Mouse (Mus musculus): ENCODE measurements around the gene Cdc20b.
A peak's percentile ranks its signal among the peaks of the same experiment; 100 is the strongest.

The Cdc20b gene

DNA sequence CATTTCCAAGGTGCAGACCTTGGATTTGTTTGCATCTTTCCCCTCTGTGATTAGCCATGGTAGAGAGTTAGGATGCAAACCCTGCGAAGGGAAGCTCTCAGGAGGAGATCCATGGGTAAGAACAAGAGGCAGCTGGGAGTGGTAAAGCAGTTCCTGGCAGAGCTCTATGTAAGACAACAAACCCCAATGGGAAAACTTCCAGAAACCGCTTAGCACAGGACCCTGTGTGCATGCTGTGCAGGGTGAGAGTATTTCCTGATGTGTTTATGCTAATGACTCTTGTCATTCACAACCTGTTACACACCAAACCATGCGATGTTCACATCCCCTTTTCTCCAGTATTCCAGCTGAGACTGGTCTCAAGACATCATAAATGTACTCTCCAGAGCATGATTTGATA lies 62.1 kb downstream of the Cdc20b start:
- DNase-seq (ENCODE audit: low read depth, low spot score) = no peak

DNA sequence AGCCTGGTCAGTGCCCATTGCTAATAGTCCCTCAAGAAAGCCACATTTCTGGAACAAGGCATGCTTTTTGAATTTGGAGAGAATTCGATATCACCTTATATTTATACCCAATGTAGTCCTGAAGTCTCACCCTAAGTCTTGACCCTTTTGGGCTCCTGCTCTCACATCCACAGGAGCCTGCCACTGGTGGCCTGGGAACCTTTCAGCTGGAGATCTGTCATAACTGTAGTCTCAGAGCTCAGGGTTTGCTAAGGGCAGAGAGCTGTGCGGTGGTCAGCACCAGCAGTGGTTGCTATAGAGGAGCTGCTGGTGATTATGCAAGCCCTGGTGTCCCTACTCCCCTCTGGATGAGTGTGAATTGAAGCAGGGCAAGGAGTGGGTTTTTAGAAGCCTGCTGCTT lies 63.5 kb downstream of the Cdc20b start:
- DNase-seq (ENCODE audit: low read depth, low spot score) = no peak

DNA sequence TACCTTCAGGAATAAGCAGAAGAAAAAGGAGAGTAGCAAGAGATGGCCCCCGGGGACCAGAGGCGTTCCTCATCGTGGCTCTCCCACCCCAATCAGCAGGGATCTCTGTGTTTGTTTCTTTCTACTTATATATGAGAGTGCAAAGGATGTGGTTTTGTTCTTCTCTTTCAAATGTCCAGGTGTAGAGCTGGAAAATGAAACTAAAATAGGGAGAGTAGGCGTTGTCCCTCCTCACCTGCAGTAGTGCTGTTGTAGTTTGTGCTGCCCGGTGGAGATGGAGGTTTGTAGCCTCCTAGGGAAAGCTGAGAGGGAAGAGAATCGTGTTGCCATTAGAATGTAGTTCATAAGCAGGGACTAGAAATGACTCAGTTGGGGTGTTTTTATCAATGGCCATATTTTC lies 66.0 kb downstream of the Cdc20b start, which contains the start of gene Gzma:
Gene Gzma, minus strand, starts transcription at position 103 of the 400 bp plus-strand sequence.
- DNase-seq (ENCODE audit: low read depth, low spot score) = no peak

DNA sequence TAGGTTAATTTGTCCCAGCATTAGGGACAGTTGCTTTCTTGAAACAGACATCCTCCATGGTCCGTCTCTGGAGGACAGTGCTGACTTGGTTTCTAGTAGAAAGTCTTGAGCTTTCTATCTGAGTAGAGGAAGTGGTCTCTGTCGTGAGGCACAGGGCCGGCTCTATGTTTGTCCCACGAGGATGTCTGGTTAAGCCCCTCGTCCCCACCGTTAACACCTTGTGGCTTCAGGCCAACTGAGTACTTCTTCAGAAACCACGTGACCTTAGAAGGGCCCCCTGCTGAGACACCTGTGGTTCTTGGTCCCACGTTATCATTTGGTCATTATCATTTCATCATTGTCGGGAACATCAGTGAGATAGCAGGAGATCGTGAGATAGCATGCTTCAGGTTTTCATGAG lies 66.9 kb downstream of the Cdc20b start:
- DNase-seq (ENCODE audit: low read depth, low spot score) = no peak

DNA sequence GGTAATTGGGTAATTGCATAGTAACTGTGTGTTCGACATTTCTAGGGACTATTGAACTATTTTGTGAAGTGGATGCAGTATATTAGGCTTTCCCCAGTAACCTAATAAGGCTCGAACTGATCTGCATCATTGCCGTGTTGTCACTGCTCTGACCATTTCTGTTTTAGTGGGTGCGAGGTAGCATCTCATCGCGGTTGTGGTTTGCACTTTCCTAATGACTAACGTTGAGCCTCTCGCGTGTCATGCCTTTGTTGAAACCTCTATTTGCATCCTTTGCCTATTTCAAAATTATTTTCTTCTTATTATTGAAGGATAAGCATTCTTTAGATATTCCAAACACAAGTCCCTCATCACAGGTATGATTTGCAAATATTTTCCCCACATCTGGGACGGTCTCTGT lies 69.8 kb downstream of the Cdc20b start:
- no peak for DNase-seq (ENCODE audit: low read depth, low spot score)

DNA sequence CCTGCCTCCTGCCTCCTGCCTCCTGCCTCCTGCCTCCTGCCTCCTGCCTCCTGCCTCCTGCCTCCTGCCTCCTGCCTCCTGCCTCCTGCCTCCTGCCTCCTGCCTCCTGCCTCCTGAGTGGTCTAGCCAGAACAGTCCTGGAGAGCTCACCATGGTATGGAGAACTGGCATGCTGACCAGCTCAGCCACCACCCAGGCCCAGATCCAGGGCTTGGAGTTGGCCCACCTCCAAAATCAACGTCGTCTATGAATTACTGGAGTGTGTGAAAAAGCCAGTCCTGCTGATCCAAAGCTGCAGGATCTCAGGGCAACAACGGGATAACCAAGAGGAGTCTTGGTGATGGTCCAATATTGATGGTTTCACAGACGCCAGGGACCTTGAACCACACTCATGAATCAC lies 84.1 kb downstream of the Cdc20b start:
- DNase-seq (ENCODE audit: low read depth, low spot score) = no peak

DNA sequence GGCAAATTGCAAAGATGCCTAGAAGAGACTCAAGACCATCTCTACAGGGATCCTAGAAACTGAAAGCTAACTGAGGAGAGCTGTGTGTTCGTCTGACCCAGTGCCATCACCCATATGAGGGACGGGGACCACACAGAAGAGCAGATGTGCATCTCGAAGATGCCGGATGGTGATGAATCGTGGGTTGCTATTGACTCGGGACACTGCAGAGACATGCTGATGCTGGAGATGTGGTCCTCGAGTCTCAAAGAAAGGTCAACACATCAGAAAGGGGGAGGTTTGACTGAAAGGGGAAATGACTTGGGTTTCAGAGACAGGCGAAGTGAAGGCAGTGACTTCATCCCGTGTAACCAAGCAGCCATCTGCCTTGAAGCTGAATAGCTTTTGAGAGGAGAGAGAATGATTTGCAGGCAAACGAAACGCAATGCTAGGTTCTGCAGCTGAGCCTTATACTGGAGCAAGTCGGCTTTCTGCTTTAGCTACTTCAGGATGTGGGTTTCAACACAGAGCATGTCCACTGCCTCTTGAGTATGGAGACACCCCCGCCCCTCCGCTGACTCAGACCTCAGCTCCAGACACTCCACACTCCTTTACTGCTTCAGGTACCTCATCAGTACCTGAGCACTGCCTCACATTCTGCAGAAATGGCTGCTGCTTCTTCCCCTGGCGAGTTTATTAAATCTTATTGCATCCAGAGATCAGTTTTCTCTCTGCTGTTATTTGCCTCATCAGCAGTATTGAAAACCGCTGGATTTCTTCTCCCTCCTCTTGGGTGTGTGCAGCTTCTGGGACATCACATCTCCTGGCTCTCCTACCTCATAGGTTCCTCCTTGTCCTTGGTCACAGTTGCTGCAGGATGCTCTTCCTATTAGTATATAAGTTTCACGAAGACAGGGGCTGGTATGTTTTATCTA lies 85.7 kb downstream of the Cdc20b start:
- peak; percentile 54 for DNase-seq (ENCODE audit: low read depth, low spot score)

DNA sequence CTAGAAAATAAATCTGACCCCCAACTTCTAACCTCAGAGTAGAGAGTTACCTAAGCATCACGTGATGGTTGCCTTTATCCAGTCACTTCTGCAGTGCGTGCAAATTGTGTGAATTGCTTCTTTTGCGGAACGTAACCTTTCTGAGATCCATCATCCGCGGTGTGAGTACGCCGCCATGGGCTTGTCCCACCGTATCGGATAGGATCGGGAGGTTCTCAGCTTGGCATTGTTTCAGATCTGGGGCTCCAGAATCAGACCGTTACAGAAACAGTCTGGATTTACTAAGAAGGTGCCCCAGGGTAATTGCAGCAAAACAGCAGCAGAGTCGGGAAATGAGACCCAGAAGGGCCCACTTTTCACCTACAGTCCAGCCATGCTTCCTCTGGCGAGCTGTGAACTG lies 86.4 kb downstream of the Cdc20b start:
- DNase-seq (ENCODE audit: low read depth, low spot score) = no peak

DNA sequence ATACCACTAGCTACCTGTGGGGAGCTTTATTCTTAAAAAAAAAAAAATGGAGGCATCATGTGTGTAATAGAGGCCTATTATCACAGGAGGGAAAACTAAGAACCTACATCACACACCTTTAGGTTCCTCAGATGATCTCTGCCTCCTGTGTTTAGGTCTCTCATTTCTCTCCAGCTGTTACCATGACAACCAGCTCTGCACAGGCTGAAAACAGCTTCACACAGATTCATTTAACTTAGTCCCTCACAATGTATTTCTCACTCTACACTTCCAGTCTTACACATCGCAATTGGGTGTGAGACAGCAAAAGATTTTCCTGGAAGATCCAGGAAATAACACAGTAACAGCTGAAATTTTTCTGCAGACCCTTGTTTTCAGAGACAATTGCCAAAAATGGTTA lies 95.1 kb downstream of the Cdc20b start:
- no peak for DNase-seq (ENCODE audit: low read depth, low spot score)

DNA sequence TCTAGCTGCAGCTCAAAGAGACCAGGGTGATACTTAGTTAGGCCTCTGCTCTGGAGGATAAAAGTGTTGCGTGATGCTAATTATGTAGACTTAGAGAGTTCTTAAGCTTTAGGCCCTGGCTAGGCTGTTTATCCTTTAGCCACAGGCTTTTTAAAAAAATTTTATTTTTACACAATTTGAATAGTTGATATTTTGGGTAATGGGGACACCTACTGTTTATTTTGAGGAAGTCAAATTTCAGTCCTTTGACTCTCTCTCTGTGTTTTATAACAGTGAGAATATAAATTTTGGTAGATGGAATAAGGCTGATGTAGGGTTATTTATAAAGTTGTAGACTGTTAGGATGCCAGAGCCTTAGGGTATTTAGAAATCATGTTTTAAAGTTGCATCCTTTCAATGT lies 104.7 kb downstream of the Cdc20b start:
- DNase-seq (ENCODE audit: low read depth, low spot score) = peak; percentile 15

Measured in A20 (cell line).